Mouse (Mus musculus): Measurements from ENCODE around the gene Bid.

DNA sequence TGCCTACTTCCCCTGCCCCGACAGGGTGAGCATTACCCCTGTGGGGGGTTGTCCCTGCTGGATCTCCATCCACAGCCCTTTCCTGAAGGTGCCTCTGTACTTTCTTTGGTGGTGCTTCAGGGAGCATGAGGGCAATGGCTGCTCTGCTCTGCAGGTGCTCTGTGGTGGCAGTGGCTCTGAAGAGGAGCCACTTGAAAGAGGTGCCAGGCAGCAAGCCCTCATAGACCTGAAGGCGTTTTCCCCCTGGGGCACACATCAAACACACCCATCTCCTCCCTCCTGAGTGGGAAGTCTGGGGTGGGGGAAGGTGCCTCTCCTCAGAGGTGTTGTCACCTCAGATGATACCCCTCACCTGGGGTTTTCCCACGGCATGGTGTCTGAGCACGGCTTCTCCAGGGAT is 17.5 kb upstream of the Bid start:
- no peak for TF ChIP-seq CTCF (IDR thresholded peaks at IDR 0.05; ENCODE audit: borderline replicate concordance, extremely low read depth, insufficient read depth, insufficient read length)
- no peak for TF ChIP-seq POLR2A (IDR thresholded peaks at IDR 0.05; ENCODE audit: borderline replicate concordance, extremely low read depth, insufficient read depth, insufficient read length, poor library complexity, severe bottlenecking)
